Mouse (Mus musculus): Measurements from ENCODE around the gene Gbf1.

GRCm38 (mm10) chr19:46326756-46327305 lies 174.5 kb downstream of the Gbf1 start, which contains the start of gene Psd:
- TF ChIP-seq EP300 (IDR thresholded peaks at IDR 0.05; ENCODE audit: low read depth) (no peak), CTCF (IDR thresholded peaks at IDR 0.05; ENCODE audit: low read depth) (no peak)

Data from liver, postnatal 0 days (tissue).